Mouse (Mus musculus) CH12.LX (cell line): ENCODE results near the gene Gstp1. TPM values are rescaled to one million over a fixed set of nuclear protein-coding genes. Genes with fewer than 3 reads are reported as not detected.

Experiments used
- DNase-seq: peaks from one replicate; pipeline ENCODE4 v3.0.0-alpha.2; 2013; ENCODE audit errors: extremely low read depth
- H3K27ac ChIP-seq: 2 replicates; pipeline ENCODE4 v1.5.1; 2012; ENCODE audit warnings: low read depth, mild to moderate bottlenecking, control low read depth, moderate library complexity; ENCODE audit not compliant: insufficient read depth
- H3K27me3 ChIP-seq: replicated peaks from 2 replicates; pipeline ENCODE3; 2012; ENCODE audit warnings: inconsistent platforms
- H3K36me3 ChIP-seq, 2 experiments: replicated peaks in 1 of 2; 2 replicates each; pipeline versions ENCODE3 to v1.6.1; 2012; ENCODE audit warnings: inconsistent platforms in 1 of 2, low read length in 1 of 2, mild to moderate bottlenecking in 1 of 2, mixed read lengths in 1 of 2, moderate library complexity in 1 of 2; ENCODE audit not compliant: control insufficient read depth in 1 of 2, insufficient read depth in 1 of 2
- H3K4me1 ChIP-seq, 2 experiments: 2 replicates each; pipeline ENCODE4 v1.6.1; 2012; ENCODE audit warnings: inconsistent platforms in 1 of 2, moderate library complexity in 1 of 2; ENCODE audit not compliant: insufficient read depth in 2 of 2, control insufficient read depth in 1 of 2
- H3K4me2 ChIP-seq: 2 replicates; pipeline ENCODE4 v1.6.1; 2012; ENCODE audit warnings: low read depth, mild to moderate bottlenecking, control low read depth; ENCODE audit not compliant: poor library complexity, insufficient read depth, severe bottlenecking
- H3K4me3 ChIP-seq, 3 experiments: fragments of 150-350 bp in 1 of 3; sonication (generic) in 1 of 3; replicated peaks in 1 of 3; 2 replicates each; pipeline versions ENCODE3 to v1.5.1; 2011 to 2012; ENCODE audit warnings: low read depth in 2 of 3, low read length in 2 of 3, mild to moderate bottlenecking in 2 of 3, moderate library complexity in 2 of 3, control low read depth in 1 of 3, improper control_type of control experiment in 1 of 3, inconsistent platforms in 1 of 3, mixed read lengths in 1 of 3; ENCODE audit not compliant: poor library complexity in 1 of 3
- H3K79me2 ChIP-seq: replicated peaks from 2 replicates; pipeline ENCODE4 v1.6.1; 2012; ENCODE audit warnings: mild to moderate bottlenecking, moderate library complexity; ENCODE audit not compliant: control insufficient read depth, poor library complexity, insufficient read depth, severe bottlenecking; ENCODE audit errors: extremely low read depth
- H3K9ac ChIP-seq: 2 replicates; pipeline ENCODE4 v1.6.1; 2012; ENCODE audit warnings: low read depth, mild to moderate bottlenecking, control low read depth, moderate library complexity; ENCODE audit not compliant: insufficient read depth
- H3K9me3 ChIP-seq: replicated peaks from 2 replicates; pipeline ENCODE3; 2012; ENCODE audit warnings: low read length, inconsistent platforms, mixed read lengths
- BHLHE40 ChIP-seq: IDR thresholded peaks from 2 replicates; pipeline ENCODE4 v1.6.1; 2011; ENCODE audit warnings: mild to moderate bottlenecking, low read depth, low read length, improper control_type of control experiment
- CHD1 ChIP-seq: IDR thresholded peaks from 2 replicates; pipeline ENCODE4 v1.6.1; 2012; ENCODE audit warnings: low read depth, low read length, improper control_type of control experiment, inconsistent platforms
- CHD2 ChIP-seq: IDR thresholded peaks from 2 replicates; pipeline ENCODE4 v1.6.1; 2011; ENCODE audit warnings: low read length, improper control_type of control experiment
- CTCF ChIP-seq, 2 experiments: IDR thresholded peaks in 1 of 2; conservative IDR thresholded peaks in 1 of 2; 2 replicates each; pipeline ENCODE4 v1.5.1; 2011 to 2012; ENCODE audit warnings: low read depth in 2 of 2, low read length in 2 of 2, improper control_type of control experiment in 1 of 2, inconsistent platforms in 1 of 2, mild to moderate bottlenecking in 1 of 2, moderate library complexity in 1 of 2
- ELF1 ChIP-seq: IDR thresholded peaks from 2 replicates; pipeline ENCODE4 v1.6.1; 2014; ENCODE audit warnings: low read depth, mild to moderate bottlenecking, inconsistent platforms, low read length, improper control_type of control experiment
- EP300 ChIP-seq: IDR thresholded peaks from 2 replicates; pipeline ENCODE4 v1.6.1; 2011; ENCODE audit warnings: low read length, improper control_type of control experiment
- ETS1 ChIP-seq: conservative IDR thresholded peaks from 2 replicates; pipeline ENCODE4 v1.6.1; 2012; ENCODE audit warnings: low read depth, mild to moderate bottlenecking, inconsistent platforms, low read length, improper control_type of control experiment, moderate library complexity
- IRF4 ChIP-seq: IDR thresholded peaks from 2 replicates; pipeline ENCODE4 v1.6.1; 2014; ENCODE audit warnings: low read depth, mild to moderate bottlenecking, inconsistent platforms, low read length, improper control_type of control experiment
- JUND ChIP-seq: conservative IDR thresholded peaks from 2 replicates; pipeline ENCODE4 v1.6.1; 2011; ENCODE audit warnings: low read depth, low read length, improper control_type of control experiment
- MAX ChIP-seq: IDR thresholded peaks from 2 replicates; pipeline ENCODE4 v1.6.1; 2011; ENCODE audit warnings: low read length, improper control_type of control experiment
- MAZ ChIP-seq: IDR thresholded peaks from 2 replicates; pipeline ENCODE4 v1.6.1; 2012; ENCODE audit warnings: low read depth, mild to moderate bottlenecking, inconsistent platforms, low read length, improper control_type of control experiment, moderate library complexity
- MEF2A ChIP-seq: IDR thresholded peaks from 2 replicates; pipeline ENCODE4 v1.6.1; 2014; ENCODE audit warnings: low read depth, mild to moderate bottlenecking, inconsistent platforms, low read length, improper control_type of control experiment, borderline replicate concordance
- MXI1 ChIP-seq: IDR thresholded peaks from 2 replicates; pipeline ENCODE4 v1.6.1; 2011; ENCODE audit warnings: mild to moderate bottlenecking, low read depth, low read length, improper control_type of control experiment
- MYC ChIP-seq: IDR thresholded peaks from 2 replicates; pipeline ENCODE4 v1.6.1; 2011; ENCODE audit warnings: low read depth, mild to moderate bottlenecking, improper control_type of control experiment, low read length
- NELFE ChIP-seq: IDR thresholded peaks from 2 replicates; pipeline ENCODE4 v1.6.1; 2011; ENCODE audit warnings: low read depth, low read length, improper control_type of control experiment
- NRF1 ChIP-seq: IDR thresholded peaks from 2 replicates; pipeline ENCODE4 v1.6.1; 2014; ENCODE audit warnings: low read depth, mild to moderate bottlenecking, inconsistent platforms, low read length, improper control_type of control experiment, moderate library complexity
- PAX5 ChIP-seq: IDR thresholded peaks from 2 replicates; pipeline ENCODE4 v1.6.1; 2012; ENCODE audit warnings: low read length, inconsistent platforms, mixed read lengths
- POLR2A ChIP-seq: IDR thresholded peaks from 2 replicates; pipeline ENCODE4 v1.6.1; 2011; ENCODE audit warnings: low read depth, mild to moderate bottlenecking, improper control_type of control experiment, low read length
- POLR2AphosphoS2 ChIP-seq: IDR thresholded peaks from 2 replicates; pipeline ENCODE4 v1.6.1; 2011; ENCODE audit warnings: low read depth, low read length, improper control_type of control experiment
- RAD21 ChIP-seq: IDR thresholded peaks from 2 replicates; pipeline ENCODE4 v1.6.1; 2011; ENCODE audit warnings: low read depth, mild to moderate bottlenecking, low read length, improper control_type of control experiment, moderate library complexity
- SIN3A ChIP-seq: IDR thresholded peaks from 2 replicates; pipeline ENCODE4 v1.6.1; 2012; ENCODE audit warnings: low read length, improper control_type of control experiment, inconsistent platforms
- TBP ChIP-seq: conservative IDR thresholded peaks from 2 replicates; pipeline ENCODE4 v1.6.1; 2011; ENCODE audit warnings: low read depth, low read length, improper control_type of control experiment
- UBTF ChIP-seq: IDR thresholded peaks from 2 replicates; pipeline ENCODE4 v1.6.1; 2012; ENCODE audit warnings: low read depth, mild to moderate bottlenecking, inconsistent platforms, low read length, improper control_type of control experiment, moderate library complexity
- USF1 ChIP-seq: IDR thresholded peaks from 2 replicates; pipeline ENCODE4 v1.6.1; 2014; ENCODE audit warnings: low read depth, mild to moderate bottlenecking, inconsistent platforms, low read length, improper control_type of control experiment
- USF2 ChIP-seq: conservative IDR thresholded peaks from 2 replicates; pipeline ENCODE4 v1.6.1; 2011; ENCODE audit warnings: low read depth, low read length, improper control_type of control experiment
- ZKSCAN1 ChIP-seq: IDR thresholded peaks from 2 replicates; pipeline ENCODE4 v1.6.1; 2012; ENCODE audit warnings: low read depth, inconsistent platforms, low read length, improper control_type of control experiment, borderline replicate concordance
- dilution Hi-C: fragments of 300-500 bp; cut with MboI; formaldehyde crosslinking; loops from 2 replicates; pipeline ENCODE4 v1.14.3; 2020; ENCODE audit warnings: low sequenced_read_pairs; ENCODE audit not compliant: extremely low pct_unique_long_range_greater_than_20kb, extremely low pct_ligation_motif_present
- in situ Hi-C: fragments of 300-500 bp; cut with MboI; formaldehyde crosslinking; loops from 3 replicates; pipeline ENCODE4 v1.14.3; 2019; ENCODE audit warnings: low sequenced_read_pairs, low pct_ligation_motif_present, low pct_unique_long_range_greater_than_20kb, mixed read lengths
- polyA plus RNA-seq: library from polyadenylated mRNA; unstranded; fragments of >175 nt; gene quantifications from 2 replicates; pipeline ENCODE4 v1.2.1, GENCODE M21; 2012; ENCODE audit warnings: low read depth; ENCODE audit not compliant: insufficient read length
- total RNA-seq, 2 experiments: library from RNA; depleted of rRNA; stranded (reverse); fragments of 300-350 nt in 1 of 2; fragments of >200 nt in 1 of 2; gene quantifications; 2 replicates each; pipeline ENCODE4 v1.2.3; 2012 to 2014

The Gstp1 gene
- total and polyA plus RNA-seq, 3 experiments: 333 to 696 (median 529) TPM

GRCm38 (mm10) chr19:3999121-3999730 lies 38.6 kb downstream of the Gstp1 start:
- H3K36me3 ChIP-seq: peaks cover 7 to 23% of the 10 kb centered on the region in 2 experiments
- H3K4me3 ChIP-seq: peak overlapping the region; percentile 49 to 75 (median 59)
- TF ChIP-seq MYC (no peak), MXI1 (no peak), CTCF (conservative IDR thresholded peaks at IDR 0.05 in 1 of 2, IDR thresholded peaks at IDR 0.05 in 1 of 2; ENCODE audit: low read depth in 2 of 2, low read length in 2 of 2) (no peak), SIN3A (no peak), UBTF (no peak)
- TF ChIP-seq, all 38 proteins: peak for 0
- DNase-seq: no peak
- peaks cover 11 to 23% of the 10 kb centered on the region in 2 experiments for H3K4me1 ChIP-seq
- H3K27me3 ChIP-seq: peaks cover 26% of the 10 kb centered on the region
- H3K27ac ChIP-seq: no peak overlapping the region
- H3K9ac ChIP-seq: peak overlapping the region; percentile 70
- no peaks in the 10 kb centered on the region for H3K79me2 ChIP-seq
- peak overlapping the region; percentile 85; the same call in 1 of the 2 replicates for H3K4me2 ChIP-seq
- in situ Hi-C loops: no loop called here
- H3K9me3 ChIP-seq: no peaks in the 10 kb centered on the region
- dilution Hi-C loops: no loop called here

DNA sequence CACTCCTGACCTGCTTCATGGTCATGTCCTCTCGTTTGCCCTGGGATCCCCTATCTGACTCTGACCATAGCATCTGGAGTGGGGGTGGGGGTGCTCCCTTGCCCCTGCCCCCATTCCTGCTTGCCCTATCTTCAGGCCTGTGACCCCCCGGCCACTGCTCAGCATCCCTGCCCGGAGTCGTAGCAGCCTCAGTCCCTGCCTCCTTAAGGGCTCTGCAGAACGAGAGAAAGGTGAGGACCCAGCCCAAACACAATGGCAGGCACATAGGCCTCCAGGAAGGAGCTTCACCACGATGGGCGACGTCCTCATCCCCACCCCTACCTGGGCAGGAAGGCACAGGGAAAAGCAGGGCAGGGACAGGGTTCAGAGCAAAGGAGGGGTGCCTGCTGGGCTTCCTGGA lies 39.5 kb downstream of the Gstp1 start:
- Histone ChIP-seq H3K36me3 (peaks cover under 1 to 15% of the 10 kb centered on the region in 2 experiments), H3K9me3 (no peaks in the 10 kb centered on the region), H3K27ac (no peak overlapping the region), H3K9ac (no peak overlapping the region), H3K4me3 (no peak overlapping the region), H3K4me1 (peaks cover 11 to 23% of the 10 kb centered on the region in 2 experiments), H3K4me2 (no peak overlapping the region), H3K27me3 (peaks cover 33% of the 10 kb centered on the region), H3K79me2 (no peaks in the 10 kb centered on the region)
- in situ Hi-C loops: no loop called here
- no peak for DNase-seq
- dilution Hi-C loops: no loop called here
- TF ChIP-seq SIN3A (no peak), EP300 (no peak), POLR2A (no peak), MYC (no peak), PAX5 (no peak), NELFE (no peak), CHD1 (no peak), BHLHE40 (no peak)

GRCm38 (mm10) chr19:3997231-3997630 lies 40.6 kb downstream of the Gstp1 start:
- Histone ChIP-seq H3K4me3 (no peak overlapping the region), H3K9ac (no peak overlapping the region), H3K9me3 (no peaks in the 10 kb centered on the region), H3K27ac (no peak overlapping the region), H3K4me2 (no peak overlapping the region), H3K27me3 (peaks cover 44% of the 10 kb centered on the region), H3K79me2 (no peaks in the 10 kb centered on the region), H3K4me1 (peaks cover 11 to 23% of the 10 kb centered on the region in 2 experiments), H3K36me3 (peaks cover 0 to 6% of the 10 kb centered on the region in 2 experiments)
- in situ Hi-C loops (no loop called here), dilution Hi-C loops (no loop called here)
- DNase-seq: no peak
- TF ChIP-seq IRF4 (no peak), SIN3A (no peak), ETS1 (no peak), MAX (no peak), CHD2 (no peak), TBP (no peak), PAX5 (no peak), MAZ (no peak), MXI1 (no peak), MEF2A (no peak), USF2 (no peak), USF1 (no peak), JUND (no peak), RAD21 (no peak), NRF1 (no peak), POLR2AphosphoS2 (no peak), ELF1 (no peak), ZKSCAN1 (no peak)
